Mouse (Mus musculus) heart, postnatal 36 days (tissue): ENCODE results near the gene Arl10. TPM values are rescaled to one million over a fixed set of nuclear protein-coding genes. Genes with fewer than 3 reads are reported as not detected.

Source experiments
- DNase-seq, 2 experiments: peaks; one replicate each; pipeline ENCODE4 v3.0.0; 2021 to 2022
- intact Hi-C: fragments of 180-260 bp; cut with DNase I; formaldehyde crosslinking; loops from one replicate; pipeline ENCODE4 v1.15.1; 2025
- total RNA-seq, 2 experiments: library from RNA; stranded (reverse); gene quantifications; 2 replicates each; pipeline ENCODE4 v1.2.3; 2021

The Arl10 gene
- total RNA-seq, 2 experiments from 2014 or later = 6.8 to 7.3 TPM

DNA sequence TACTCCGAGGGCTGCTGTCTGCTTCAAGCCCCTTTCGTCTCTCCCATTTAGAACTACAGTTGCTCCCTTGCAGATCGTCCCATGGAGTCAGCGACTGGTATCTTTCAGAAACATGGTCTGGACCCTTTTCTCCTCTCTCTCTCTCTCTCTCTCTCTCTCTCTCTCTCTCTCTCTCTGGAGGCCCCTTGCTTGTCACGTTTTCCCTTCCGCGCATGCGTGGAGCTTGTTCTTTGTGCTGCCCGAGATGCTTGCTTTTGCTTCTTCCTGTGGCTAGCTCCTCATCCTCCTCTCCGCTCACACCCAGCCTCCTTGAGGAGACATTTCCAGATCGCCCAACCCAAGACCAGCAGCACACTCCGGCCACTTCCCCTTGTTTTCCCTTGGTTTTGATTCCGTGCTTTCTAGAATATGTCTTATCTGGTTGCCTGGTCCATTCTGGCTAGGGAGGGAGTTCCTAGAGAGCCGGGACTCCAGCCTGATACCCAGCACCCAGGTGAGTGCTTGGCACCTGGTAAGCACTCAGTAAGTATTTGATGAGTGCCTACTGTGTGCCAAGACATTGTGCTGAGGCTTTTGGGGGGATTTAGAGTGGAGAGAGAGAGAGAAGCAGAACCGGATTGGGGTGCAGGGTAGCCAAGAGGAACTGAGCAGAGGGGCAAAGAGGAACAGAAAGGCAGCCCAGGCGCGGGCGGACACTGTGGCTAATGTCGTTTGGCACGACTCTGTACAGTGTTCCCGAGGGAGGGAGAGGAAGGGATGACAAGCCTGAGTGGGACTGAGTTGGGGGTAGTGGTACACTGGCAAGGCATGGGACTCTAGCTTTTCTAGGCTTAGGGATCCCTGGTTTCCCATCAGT is 3.1 kb downstream of the Arl10 start:
- DNase-seq = peak in 1 of 2 experiments; percentile 36
- intact Hi-C loops = no loop called here

DNA sequence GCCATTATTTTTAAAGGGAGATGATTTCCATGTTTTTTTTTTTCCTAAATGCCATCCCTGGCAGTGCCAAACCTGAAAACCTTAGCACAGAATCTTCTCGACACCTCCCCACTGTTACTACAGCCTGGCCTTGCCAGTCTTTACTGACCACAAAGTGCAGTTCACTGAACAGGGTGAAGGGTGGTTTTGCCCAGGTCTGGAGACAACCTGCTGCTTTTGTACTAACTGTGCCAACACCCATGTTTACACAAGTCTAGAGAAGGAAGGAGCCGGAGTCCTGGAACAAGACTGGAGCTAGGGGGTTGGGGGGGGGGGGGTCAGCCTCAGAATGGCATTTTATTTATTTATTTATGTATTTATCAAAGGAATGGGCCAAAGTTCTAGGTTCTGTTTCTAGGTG is 6.6 kb downstream of the Arl10 start:
- intact Hi-C loops = no loop called here
- no peak for DNase-seq

DNA sequence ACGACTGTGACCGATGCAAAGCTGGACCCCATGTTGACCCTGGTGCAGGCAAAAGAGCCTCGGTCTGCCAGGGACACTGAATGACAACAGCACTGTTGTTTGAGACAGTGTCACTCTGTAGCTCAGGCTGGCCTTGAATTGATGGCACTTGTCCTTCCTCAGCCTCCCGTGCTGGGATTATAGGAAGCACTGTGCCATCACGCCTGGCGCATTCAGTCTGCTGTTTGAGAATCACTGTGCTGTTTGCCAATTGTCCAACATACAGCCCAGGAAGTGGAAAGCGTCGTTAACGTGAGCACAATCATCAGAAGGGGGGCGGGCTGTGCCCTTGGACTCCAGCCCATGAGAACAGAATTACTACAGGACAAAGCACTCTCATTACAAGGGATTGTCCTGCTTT is 7.3 kb downstream of the Arl10 start:
- intact Hi-C loops = no loop called here

DNA sequence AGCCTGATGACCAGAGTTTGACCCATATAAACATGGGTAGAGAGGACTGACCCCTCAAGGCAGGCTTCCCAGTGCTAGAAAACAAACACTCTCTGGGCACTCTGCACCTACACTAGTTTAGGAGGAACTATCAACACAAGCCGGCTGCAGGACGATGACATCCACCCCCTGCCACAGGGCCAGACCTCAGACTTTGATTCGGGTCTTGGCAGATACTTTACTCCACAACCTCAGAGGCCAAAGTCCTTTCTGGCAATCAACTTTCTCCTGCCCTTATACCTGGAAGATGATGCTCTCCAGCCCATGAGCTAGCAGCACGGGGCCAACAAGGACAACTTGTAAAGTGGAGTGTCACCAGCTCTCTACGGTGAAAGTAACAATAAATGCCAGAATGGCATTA is 8.0 kb downstream of the Arl10 start:
- intact Hi-C loops = no loop called here
- DNase-seq = no peak

More for the DNA sequence above, 7.3 kb downstream of the Arl10 start:
- DNase-seq = no peak

DNA sequence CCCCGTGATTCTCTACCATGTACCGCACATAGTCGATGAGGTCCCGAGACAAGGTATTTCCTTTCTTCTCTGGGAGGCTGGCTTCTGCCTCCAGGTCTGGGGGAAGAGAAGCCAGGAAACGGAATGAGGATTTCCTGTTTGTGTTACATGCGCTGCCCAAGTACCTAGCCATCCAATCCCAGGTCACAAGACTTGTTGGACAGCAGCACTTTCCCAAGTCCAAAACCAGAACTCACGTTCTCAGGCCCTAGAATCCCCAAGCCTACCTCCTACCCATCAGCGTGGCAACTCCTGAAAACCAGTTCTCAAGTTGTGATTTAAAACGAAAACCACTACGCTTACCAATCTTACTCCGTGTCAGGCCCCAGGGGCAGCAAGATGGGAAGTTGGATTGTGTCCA is 11.0 kb downstream of the Arl10 start:
- DNase-seq = no peak
- intact Hi-C loops = no loop called here

DNA sequence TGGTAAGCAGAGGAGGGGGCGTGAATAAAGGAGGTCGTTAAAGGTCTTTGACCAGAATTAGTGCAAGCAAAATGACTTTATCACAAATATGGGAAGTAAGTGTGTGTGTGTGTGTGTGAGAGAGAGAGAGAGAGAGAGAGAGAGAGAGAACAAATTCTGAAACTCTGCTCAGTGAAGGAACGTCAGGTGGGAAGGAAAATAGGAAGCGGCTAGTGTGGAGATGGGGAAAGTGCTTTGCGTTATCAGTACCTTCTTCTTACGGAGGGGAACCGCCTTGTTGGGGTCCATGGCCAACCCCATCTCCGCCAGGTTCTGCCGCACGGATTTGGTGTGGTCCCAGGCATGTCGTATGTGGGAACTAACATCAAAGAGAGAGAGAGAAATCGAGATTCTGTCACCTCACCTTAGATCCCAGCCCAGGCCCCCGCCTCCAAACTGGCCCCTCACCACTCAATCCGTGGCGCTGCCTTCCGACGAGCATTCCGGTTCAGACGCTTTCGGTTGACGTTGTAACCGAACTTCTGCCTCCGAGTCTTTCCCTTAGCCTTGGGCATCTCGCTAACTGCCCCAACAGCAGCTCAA is 14.7 kb downstream of the Arl10 start:
- intact Hi-C loops = no loop called here
- DNase-seq = no peak

DNA sequence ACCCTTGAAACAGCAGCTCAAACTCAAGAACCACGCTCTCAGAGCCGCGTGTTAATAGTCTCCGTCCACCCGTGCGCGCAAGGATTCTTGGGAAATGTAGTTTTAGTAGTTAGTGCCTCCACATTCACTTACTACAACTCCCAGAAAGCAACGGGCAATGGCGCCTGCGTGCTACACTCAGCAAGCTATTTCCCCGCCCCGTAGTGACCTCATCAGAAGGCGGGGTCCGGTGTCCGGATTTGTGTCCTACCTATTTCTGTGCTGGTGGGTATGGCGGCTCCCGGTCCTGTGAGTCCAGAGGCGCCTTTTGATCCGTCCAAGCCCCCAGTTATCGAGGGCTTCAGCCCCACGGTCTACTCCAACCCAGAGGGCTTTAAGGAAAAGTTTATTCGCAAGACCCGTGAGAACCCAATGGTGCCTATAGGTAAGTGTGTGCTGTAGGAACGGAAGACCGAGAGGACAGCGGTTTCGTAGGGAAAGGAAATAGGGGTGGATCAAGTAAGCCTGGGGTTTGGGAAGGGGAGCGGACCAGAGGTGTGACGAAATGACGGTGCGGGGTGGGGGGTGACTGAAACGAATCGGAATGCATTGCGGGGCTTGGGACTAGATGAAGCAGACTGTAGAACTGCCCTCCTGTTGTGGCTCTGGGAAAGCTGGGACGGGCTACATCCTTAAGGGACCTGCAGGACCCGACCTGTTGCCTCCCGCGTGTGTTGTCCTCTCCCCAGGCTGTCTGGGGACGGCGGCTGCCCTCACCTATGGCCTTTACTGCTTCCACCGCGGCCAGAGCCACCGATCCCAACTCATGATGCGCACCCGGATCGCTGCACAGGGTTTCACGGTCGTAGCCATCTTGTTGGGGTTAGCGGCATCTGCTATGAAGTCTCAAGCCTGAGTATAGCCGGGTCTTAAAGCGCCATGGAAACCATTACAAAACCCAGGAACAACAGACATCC is 15.5 kb downstream of the Arl10 start, which contains the start of the genes Nop16 and Higd2a:
Gene Nop16 (minus strand): TSS at position 95 of the 956 bp plus-strand sequence.
Gene Higd2a (plus strand): TSS at position 212 of the 956 bp plus-strand sequence.
- peak; percentile 94 to 95 for DNase-seq
- intact Hi-C loops = loop anchor here (1.0 to 2.0 kb wide), 3 partner anchors 21 to 31 kb away; partner anchors contain the start of genes 4833439L19Rik, Cltb and Faf2

DNA sequence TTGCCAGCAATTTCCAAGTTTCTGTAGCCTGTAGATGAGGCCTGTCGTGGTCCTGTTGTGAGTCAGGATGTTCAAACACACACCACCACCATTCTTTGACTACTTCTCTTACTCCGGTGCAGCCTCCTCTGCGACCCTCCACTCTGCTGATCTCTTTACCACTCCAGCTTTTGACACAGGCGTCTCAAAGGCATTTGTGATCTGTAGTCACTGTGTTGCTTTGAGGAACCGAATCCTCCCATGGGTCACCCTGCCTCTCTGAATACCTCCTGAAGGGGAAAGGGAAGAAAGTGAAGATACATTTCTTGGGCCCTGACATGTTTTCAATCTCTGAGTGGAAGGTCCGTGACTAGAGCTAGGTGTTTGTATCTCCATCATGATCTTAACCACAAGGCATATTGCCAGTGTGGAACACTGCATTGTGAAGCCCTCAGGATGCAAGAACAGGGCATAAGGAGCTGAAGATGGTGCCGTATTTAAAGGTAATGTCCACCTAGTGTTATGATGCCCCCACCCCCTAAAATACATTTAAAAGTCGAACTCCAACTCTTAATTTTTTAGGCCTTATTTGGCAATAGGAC is 17.1 kb downstream of the Arl10 start:
- intact Hi-C loops = loop anchor here (2.0 kb wide), 1 partner anchor 19 kb away; the partner anchor contains the start of gene Cltb
- DNase-seq = no peak

DNA sequence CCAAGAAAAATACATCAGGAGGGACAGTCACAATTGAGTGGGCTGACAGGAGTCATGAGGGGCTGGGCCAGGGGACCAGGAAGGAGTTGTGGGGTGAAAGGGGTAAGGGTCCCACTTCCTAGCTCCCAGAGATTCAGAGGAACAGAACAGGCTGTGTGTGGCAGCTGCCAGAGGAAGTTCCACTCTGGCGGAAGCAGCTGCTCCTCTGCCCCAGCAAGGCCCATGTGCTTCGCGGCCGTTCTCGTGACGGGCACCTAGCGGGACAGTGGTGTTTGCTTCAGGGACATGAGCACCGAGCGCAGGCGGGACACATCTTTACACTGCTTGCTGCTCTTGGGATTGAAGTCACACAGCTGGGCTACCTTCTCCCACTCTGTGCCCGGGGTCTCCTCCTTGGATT is 18.8 kb downstream of the Arl10 start:
- DNase-seq = no peak
- intact Hi-C loops = no loop called here

DNA sequence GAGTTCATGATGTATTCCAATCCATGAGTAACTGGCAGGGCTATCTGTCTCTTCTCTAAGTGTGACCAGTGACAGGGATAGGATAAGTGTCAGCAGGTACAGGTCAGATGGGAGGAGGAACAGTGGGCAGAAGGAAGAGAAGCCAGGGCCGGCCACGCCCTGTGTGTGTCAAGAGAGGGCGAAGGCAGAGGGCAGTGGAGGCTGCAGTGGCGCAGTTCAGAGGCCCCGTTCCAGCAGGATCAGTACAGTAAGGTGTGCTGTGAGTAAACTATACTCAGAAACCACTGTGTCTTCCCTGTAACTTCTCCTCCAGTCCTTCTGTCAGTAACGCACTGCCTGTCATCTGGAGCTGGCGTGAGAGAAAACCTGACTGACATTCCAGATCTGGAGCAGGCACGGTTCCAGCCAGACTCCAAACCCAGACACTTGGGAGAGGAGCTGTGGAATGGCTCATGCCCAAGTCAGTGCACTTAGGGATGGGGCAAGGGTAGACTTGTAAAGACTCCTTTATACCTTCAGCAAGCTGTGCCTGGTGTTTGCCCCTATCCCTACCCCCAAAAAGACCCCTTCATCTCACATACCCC is 21.4 kb downstream of the Arl10 start:
- intact Hi-C loops = no loop called here
- peak in 1 of 2 experiments; percentile 27 for DNase-seq

DNA sequence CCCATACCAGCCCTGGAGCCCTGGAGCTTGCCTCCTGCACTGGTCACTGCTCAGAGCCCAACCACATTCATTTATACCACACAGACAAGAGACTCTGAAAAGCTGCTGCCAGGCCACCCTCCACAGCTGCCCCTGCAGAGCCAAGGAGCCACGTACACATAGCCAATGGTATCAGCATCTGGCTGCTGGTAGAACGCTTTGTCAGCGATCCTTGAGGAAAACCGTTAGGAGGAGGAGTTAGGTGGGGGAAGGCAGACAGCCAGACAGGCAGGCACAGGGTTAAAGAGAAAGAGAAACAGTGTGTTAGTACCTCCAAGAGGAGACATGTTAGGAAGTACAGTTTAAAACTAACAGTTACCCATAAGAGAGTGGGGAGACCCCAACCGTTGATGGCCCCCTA is 22.1 kb downstream of the Arl10 start:
- DNase-seq = no peak
- intact Hi-C loops = no loop called here

DNA sequence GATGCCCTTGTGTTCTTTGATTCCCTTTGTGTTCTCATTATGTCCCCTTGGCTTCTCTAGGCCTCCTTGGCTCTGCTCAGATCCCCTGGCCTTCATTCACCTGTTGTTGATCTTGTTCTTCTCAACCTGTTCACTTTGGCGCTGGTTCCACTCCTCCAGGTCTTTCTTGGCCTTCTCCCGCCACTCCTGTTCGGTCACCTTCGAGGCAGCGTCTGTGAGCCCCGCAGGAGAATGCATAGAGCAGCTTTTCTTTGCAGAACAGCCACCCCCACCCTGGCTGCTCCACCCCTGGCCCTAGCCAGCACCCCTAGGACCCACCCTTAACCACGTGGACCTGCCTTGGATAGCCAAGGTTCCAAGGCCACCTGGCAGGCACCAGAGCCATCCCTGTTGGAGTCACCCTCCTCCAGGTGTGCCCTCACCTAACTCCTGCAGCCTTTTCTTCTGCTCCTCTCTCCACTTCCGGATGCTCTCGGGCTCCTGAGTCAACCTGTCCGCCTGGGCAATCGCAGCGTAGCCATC is 23.9 kb downstream of the Arl10 start:
- intact Hi-C loops = no loop called here
- no peak for DNase-seq

DNA sequence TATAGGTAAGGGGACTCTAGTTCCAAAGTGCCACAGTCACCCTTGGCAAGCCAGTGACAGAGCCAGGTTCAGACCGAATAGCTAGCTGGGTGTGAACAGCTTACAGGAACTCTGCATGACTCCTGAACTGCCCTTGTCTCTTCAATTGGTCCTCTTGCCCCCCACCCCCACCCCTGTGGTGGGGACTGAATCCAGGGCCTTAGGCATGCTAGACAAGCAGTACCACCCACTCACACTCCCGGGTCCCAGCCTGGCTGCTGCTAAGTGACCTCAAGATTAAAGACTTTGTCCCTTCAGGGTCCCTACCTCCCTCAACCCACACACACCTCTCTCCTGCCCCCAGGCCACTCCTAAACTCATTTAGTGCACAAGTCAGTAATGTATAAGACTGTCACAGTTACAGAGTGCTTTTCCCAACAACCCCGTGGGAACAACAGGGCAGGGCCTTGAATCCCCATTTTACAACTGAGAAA is 27.9 kb downstream of the Arl10 start:
- no peak for DNase-seq
- intact Hi-C loops = no loop called here

DNA sequence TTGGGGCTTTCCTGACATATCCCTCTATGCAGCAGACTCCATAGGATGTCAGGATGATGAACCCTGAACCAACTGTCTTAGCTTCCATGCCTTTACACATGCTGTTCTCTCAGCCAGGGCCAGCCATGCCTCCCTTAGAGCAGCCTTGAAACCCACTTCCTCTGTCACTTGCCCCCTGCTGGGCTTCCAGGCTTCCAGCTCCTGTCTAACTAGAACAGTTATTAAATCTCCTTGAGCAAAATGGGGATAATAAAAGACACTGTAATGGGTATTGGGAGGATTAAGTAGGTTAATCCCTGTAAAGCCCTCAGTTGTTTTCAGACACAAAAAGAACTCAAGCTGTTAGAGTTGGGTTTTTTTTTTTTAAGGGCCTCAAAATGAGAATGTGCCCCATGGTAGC is 28.7 kb downstream of the Arl10 start:
- no peak for DNase-seq
- intact Hi-C loops = no loop called here

DNA sequence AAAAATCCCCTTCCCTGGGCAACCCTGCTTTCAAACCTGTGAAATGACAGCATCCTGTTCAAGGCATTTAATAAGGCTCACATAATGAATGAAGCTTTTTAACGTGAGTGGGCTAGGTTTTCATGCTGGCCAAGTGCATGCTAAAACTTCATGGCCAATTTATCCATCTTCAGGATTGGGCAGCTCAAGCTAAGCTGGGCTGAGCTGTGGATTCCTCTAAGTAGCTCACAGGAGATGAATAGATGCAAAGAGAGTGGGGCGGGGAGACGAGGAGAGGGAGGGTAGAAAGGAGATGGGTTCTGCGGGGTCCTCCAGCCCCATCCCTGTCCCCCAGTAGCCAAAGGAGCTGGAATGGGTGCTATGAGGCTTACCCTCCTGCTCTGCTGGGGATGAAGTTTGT is 29.4 kb downstream of the Arl10 start:
- intact Hi-C loops = no loop called here
- DNase-seq = no peak

DNA sequence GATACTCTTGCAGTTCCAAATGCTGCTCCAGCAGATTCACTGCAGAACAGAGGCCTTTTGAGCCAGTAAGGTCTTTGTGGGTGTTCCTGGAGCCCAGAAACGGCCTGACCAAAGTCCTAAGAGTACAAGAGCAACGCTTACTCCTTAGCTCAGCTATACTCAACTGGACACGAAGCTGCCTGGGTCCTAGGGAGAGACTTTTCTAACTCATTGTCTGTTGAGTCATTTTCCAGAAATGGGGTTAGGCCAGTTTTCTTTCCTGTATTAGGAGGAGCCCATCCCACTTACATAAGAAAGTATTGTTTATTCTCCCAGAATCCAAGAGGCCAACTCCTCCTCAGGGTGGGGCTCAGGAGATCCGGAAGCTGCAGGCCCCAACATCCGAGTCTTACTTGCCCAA is 30.6 kb downstream of the Arl10 start:
- DNase-seq = no peak
- intact Hi-C loops = no loop called here

DNA sequence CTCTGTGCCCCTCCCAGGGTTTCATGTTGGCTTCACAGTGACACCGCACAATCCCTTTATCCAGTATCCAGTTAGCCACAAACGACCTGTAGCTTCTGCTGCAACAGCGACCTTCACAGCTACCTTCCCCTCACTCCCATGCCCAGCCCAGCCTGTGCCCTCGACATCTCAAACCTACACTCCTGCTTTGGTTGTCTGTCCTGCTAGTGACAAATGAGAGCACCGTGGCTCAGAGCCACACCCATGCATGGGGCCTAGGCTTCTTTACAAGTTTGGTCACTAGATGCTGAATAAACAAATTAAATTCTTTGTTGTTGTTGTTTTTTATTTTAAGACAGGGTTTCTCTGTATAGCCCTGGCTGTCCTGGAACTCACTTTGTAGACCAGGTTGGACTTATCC is 32.4 kb downstream of the Arl10 start:
- no peak for DNase-seq

DNA sequence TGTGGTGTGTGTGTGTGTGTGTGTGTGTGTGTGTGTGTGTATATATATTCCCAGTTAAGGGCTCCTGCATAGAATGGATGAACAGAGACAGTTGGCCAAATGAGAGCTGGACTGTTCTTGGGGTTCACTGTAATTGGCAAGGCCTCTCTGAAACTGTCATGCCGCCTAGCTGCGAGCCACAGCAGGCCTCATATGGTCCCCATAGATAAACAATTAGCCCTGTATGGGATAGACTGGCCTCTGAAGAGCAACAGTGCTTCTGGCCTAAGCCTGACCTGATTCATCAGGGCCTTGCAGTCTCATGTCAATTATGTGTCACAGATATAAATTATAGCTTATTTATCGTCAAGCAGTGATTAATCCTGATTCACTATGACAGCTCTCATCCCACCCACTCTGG is 33.2 kb downstream of the Arl10 start:
- no peak for DNase-seq
- intact Hi-C loops = no loop called here

More for the DNA sequence above, 32.4 kb downstream of the Arl10 start:
- intact Hi-C loops = no loop called here

DNA sequence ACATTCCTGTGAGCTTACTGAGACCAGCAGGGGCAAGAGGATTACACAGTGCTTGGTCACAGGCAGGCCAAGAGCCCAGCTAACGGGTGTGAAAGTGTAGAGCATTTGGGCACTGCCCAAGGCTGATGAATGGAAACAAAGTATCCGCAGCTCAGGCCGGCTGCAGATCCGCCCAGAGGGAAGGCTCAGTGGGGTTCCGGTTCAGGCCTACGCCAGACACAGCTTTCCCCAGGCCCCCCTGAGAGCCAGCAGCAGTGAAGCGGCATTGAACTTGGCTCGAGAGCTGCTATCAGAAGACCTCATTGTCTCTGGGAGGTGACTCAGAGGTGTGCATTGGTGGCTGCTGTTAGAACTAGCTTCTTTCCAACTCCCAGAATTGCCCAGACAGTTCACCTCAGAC is 33.9 kb downstream of the Arl10 start:
- intact Hi-C loops = no loop called here
- DNase-seq = peak; percentile 32 to 36

DNA sequence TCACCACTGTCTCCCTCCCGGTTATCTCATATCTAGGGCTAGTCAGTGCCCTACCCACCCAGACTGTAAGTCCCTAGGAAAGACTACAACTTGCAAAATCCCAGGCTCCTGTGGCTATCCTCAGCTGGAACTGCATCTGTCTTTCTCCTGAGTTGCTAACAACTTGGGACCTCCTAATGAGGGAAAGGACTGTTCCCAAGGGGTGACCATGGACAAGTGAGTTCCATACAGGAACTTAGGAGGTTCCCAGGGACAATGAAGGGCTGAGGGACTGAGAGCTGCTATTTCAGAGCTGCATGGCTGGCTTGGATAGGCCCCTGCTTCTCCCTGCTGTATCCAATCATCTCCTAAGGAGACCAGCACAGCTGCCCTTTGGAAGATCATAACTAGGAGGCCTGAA is 34.5 kb downstream of the Arl10 start:
- intact Hi-C loops = no loop called here
- no peak for DNase-seq
